Mouse (Mus musculus): ENCODE measurements at regions not wholly inside any gene's neighbourhood (a gene's known extent, or its start where the extent isn't known, plus 50 kb on each side); places are given as distances from the start of the nearest gene placed in this dataset.

- DNase-seq (ENCODE audit: low read depth, low spot score), result no peak
Measured at GRCm38 (mm10) chr19:15053582-15054141, 455.8 kb upstream of the Tle4 start.

- DNase-seq (ENCODE audit: low read depth, low spot score), result no peak
Measured at GRCm38 (mm10) chr19:15052642-15053239, 454.9 kb upstream of the Tle4 start.

- no peak for DNase-seq (ENCODE audit: low read depth, low spot score)
Measured at GRCm38 (mm10) chr19:15047896-15048295, 450.0 kb upstream of the Tle4 start.

GRCm38 (mm10) chr19:15047306-15047868 is 449.5 kb upstream of the Tle4 start:
- DNase-seq (ENCODE audit: low read depth, low spot score), result no peak

GRCm38 (mm10) chr19:15035554-15035953 is 437.7 kb upstream of the Tle4 start:
- peak; percentile 46 for DNase-seq (ENCODE audit: low read depth, low spot score)

GRCm38 (mm10) chr19:15033921-15034320 is 436.1 kb upstream of the Tle4 start:
- no peak for DNase-seq (ENCODE audit: low read depth, low spot score)

GRCm38 (mm10) chr19:15033396-15033795 is 435.5 kb upstream of the Tle4 start:
- DNase-seq (ENCODE audit: low read depth, low spot score), result no peak

- no peak for DNase-seq (ENCODE audit: low read depth, low spot score)
Measured at GRCm38 (mm10) chr19:15032297-15032947, 434.6 kb upstream of the Tle4 start.

GRCm38 (mm10) chr19:15031483-15031882 is 433.6 kb upstream of the Tle4 start:
- DNase-seq (ENCODE audit: low read depth, low spot score), result no peak

- DNase-seq (ENCODE audit: low read depth, low spot score), result no peak
Measured at GRCm38 (mm10) chr19:15003596-15003995, 405.7 kb upstream of the Tle4 start.

- no peak for DNase-seq (ENCODE audit: low read depth, low spot score)
Measured at GRCm38 (mm10) chr19:14993344-14993743, 395.5 kb upstream of the Tle4 start.

GRCm38 (mm10) chr19:14970161-14970560 is 372.3 kb upstream of the Tle4 start:
- no peak for DNase-seq (ENCODE audit: low read depth, low spot score)

- no peak for DNase-seq (ENCODE audit: low read depth, low spot score)
Measured at GRCm38 (mm10) chr19:14968283-14968682, 370.4 kb upstream of the Tle4 start.

- DNase-seq (ENCODE audit: low read depth, low spot score), result no peak
Measured at GRCm38 (mm10) chr19:14957727-14958126, 359.9 kb upstream of the Tle4 start.

GRCm38 (mm10) chr19:14957154-14957553 is 359.3 kb upstream of the Tle4 start:
- DNase-seq (ENCODE audit: low read depth, low spot score), result no peak

- DNase-seq (ENCODE audit: low read depth, low spot score), result no peak
Measured at GRCm38 (mm10) chr19:14956392-14956791, 358.5 kb upstream of the Tle4 start.

GRCm38 (mm10) chr19:14955969-14956368 is 358.1 kb upstream of the Tle4 start:
- no peak for DNase-seq (ENCODE audit: low read depth, low spot score)

GRCm38 (mm10) chr19:14940207-14940952 is 342.5 kb upstream of the Tle4 start:
- DNase-seq (ENCODE audit: low read depth, low spot score), result no peak

GRCm38 (mm10) chr19:14922238-14922637 is 324.4 kb upstream of the Tle4 start:
- no peak for DNase-seq (ENCODE audit: low read depth, low spot score)

- DNase-seq (ENCODE audit: low read depth, low spot score), result no peak
Measured at GRCm38 (mm10) chr19:14911056-14911850, 313.4 kb upstream of the Tle4 start.

GRCm38 (mm10) chr19:14894875-14895274 is 297.0 kb upstream of the Tle4 start:
- DNase-seq (ENCODE audit: low read depth, low spot score), result no peak
